Mouse (Mus musculus) limb, embryonic 14.5 days (tissue): ENCODE results near the gene E030018B13Rik. TPM values are rescaled to one million over a fixed set of nuclear protein-coding genes. Genes with fewer than 3 reads are reported as not detected.
A peak's percentile ranks its signal among the peaks of the same experiment; 100 is the strongest.

Experiments used
- ATAC-seq: fragments of 200-750 bp; cut with Nextera tagmentation; 2 replicates; pipeline ENCODE4 v1.8.0; 2017; ENCODE audit warnings: low read depth, moderate number of reproducible peaks, moderate TSS enrichment; ENCODE audit not compliant: low FRiP score
- DNase-seq: peaks from one replicate; pipeline ENCODE4 v3.0.0-alpha.2; 2015; ENCODE audit warnings: low spot score
- H3K27ac ChIP-seq: fragments of 300-500 bp; sonication (generic); replicated peaks from 2 replicates; pipeline ENCODE4 v1.5.1; 2014; ENCODE audit warnings: low read depth, mild to moderate bottlenecking, low read length, moderate library complexity, mixed read lengths
- H3K27me3 ChIP-seq: fragments of 300-500 bp; sonication (generic); 2 replicates; pipeline ENCODE4 v1.6.1; 2014; ENCODE audit warnings: low read length, mixed read lengths; ENCODE audit not compliant: control insufficient read depth, insufficient read depth
- H3K36me3 ChIP-seq: fragments of 300-500 bp; sonication (generic); 2 replicates; pipeline ENCODE4 v1.6.1; 2014; ENCODE audit warnings: mild to moderate bottlenecking, low read length, moderate library complexity, mixed read lengths; ENCODE audit not compliant: control insufficient read depth, insufficient read depth
- H3K4me1 ChIP-seq: fragments of 300-500 bp; sonication (generic); 2 replicates; pipeline ENCODE4 v1.6.1; 2014; ENCODE audit warnings: antibody characterized with exemption, low read length, mixed read lengths; ENCODE audit not compliant: control insufficient read depth, insufficient read depth
- H3K4me2 ChIP-seq: fragments of 300-500 bp; sonication (generic); replicated peaks from 2 replicates; pipeline ENCODE4 v1.6.1; 2014; ENCODE audit warnings: low read depth, mild to moderate bottlenecking, low read length, moderate library complexity; ENCODE audit not compliant: severe bottlenecking
- H3K4me3 ChIP-seq: fragments of 300-500 bp; sonication (generic); replicated peaks from 2 replicates; pipeline ENCODE4 v1.5.1; 2014; ENCODE audit warnings: low read length
- H3K9ac ChIP-seq: fragments of 300-500 bp; sonication (generic); 2 replicates; pipeline ENCODE4 v1.6.1; 2014; ENCODE audit warnings: mild to moderate bottlenecking, low read depth, low read length, moderate library complexity; ENCODE audit not compliant: severe bottlenecking
- H3K9me3 ChIP-seq: fragments of 300-500 bp; sonication (generic); 2 replicates; pipeline ENCODE4 v1.6.1; 2016; ENCODE audit warnings: low read length; ENCODE audit not compliant: control insufficient read depth
- POLR2A ChIP-seq: fragments of 200-500 bp; IDR thresholded peaks from 2 replicates; pipeline ENCODE4 v1.8.0; 2012; ENCODE audit warnings: inconsistent platforms, mild to moderate bottlenecking, moderate library complexity, borderline replicate concordance; ENCODE audit not compliant: insufficient read depth, insufficient read length; ENCODE audit errors: extremely low read depth
- WGBS: fragments of 180-500 bp; shearing (Covaris S2); extraction: QIAGEN DNeasy Blood & Tissue Kit; methylation state at CpG from one replicate; pipeline ENCODE4 v1.1.7; 2014; 5-methylcytosine and 5-hydroxymethylcytosine counted together
- polyA plus RNA-seq, 2 experiments: library from polyadenylated mRNA; depleted of rRNA in 1 of 2; stranded (reverse) in 1 of 2; unstranded in 1 of 2; fragments of >200 nt; fragmentation: Nextera tagmentation in 1 of 2; extraction: Ambion mirVana in 1 of 2; gene quantifications; 2 replicates each; pipeline versions ENCODE4 v1.2.1 to v1.2.3; 2012 to 2014

Gene E030018B13Rik
- polyA plus RNA-seq, 2 experiments = not detected

- Histone ChIP-seq H3K4me2 (no peak overlapping the region), H3K27me3 (no peaks in the 10 kb centered on the region), H3K4me3 (no peak overlapping the region), H3K27ac (no peak overlapping the region), H3K9me3 (no peaks in the 10 kb centered on the region), H3K4me1 (peaks cover 7% of the 10 kb centered on the region), H3K36me3 (no peaks in the 10 kb centered on the region), H3K9ac (no peak overlapping the region)
- DNase-seq (no peak), ATAC-seq (no peak)
- 89% methylated on average over 12 of the region's 12 CpGs for WGBS
- TF ChIP-seq POLR2A = no peak
Observed at GRCm38 (mm10) chr7:63918771-63919768, 2.4 kb downstream of the E030018B13Rik start.

GRCm38 (mm10) chr7:63921909-63922562 lies 5.4 kb downstream of the E030018B13Rik start:
- Histone ChIP-seq H3K4me3 (no peak overlapping the region), H3K36me3 (no peaks in the 10 kb centered on the region), H3K27me3 (no peaks in the 10 kb centered on the region), H3K9me3 (no peaks in the 10 kb centered on the region), H3K27ac (no peak overlapping the region), H3K4me1 (peaks cover 34% of the 10 kb centered on the region), H3K4me2 (no peak overlapping the region), H3K9ac (no peak overlapping the region)
- DNase-seq (no peak), ATAC-seq (no peak)
- no peak for TF ChIP-seq POLR2A
- whole genome bisulfite sequencing = 79% methylated on average over 8 of the region's 8 CpGs

- Histone ChIP-seq H3K9ac (no peak overlapping the region), H3K9me3 (no peaks in the 10 kb centered on the region), H3K27me3 (no peaks in the 10 kb centered on the region), H3K4me3 (no peak overlapping the region), H3K27ac (no peak overlapping the region), H3K36me3 (no peaks in the 10 kb centered on the region), H3K4me1 (peaks cover 34% of the 10 kb centered on the region), H3K4me2 (no peak overlapping the region)
- DNase-seq (no peak), ATAC-seq (no peak)
- 80% methylated on average over 2 of the region's 2 CpGs for WGBS
- TF ChIP-seq POLR2A = no peak
Observed at GRCm38 (mm10) chr7:63922571-63922970, 5.9 kb downstream of the E030018B13Rik start.

DNA sequence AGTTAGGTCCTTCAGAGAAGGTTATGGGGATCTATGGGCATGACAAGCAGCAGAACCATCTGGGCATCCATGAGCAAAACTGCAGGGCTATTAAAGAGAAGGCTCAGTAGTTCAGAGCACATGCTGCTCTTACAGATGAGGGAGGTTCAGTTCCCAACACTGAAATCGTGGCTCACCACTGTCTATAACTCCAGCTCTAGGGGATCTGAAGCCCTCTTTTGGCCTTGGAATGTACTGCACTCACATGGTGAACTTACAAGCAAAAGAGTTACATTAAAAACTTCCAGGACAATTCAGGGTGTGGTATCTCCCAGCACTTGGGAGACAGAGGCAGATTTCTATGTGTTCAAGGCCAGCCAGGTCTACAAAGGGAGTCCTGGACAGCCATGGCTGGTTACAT lies 6.3 kb downstream of the E030018B13Rik start:
- ATAC-seq (no peak), DNase-seq (no peak)
- TF ChIP-seq POLR2A = no peak
- Histone ChIP-seq H3K4me1 (peaks cover 34% of the 10 kb centered on the region), H3K36me3 (no peaks in the 10 kb centered on the region), H3K27ac (no peak overlapping the region), H3K27me3 (no peaks in the 10 kb centered on the region), H3K9ac (no peak overlapping the region), H3K4me3 (no peak overlapping the region), H3K9me3 (no peaks in the 10 kb centered on the region), H3K4me2 (no peak overlapping the region)
- WGBS = 92% methylated on average over 1 of the region's 1 CpGs

GRCm38 (mm10) chr7:63924151-63924550 lies 7.5 kb downstream of the E030018B13Rik start:
- Histone ChIP-seq H3K4me2 (peak overlapping the region; percentile 26; the same call in 1 of the 2 replicates), H3K9me3 (no peaks in the 10 kb centered on the region), H3K27me3 (no peaks in the 10 kb centered on the region), H3K27ac (peak overlapping the region; percentile 77), H3K4me3 (no peak overlapping the region), H3K36me3 (no peaks in the 10 kb centered on the region), H3K4me1 (peaks cover 34% of the 10 kb centered on the region), H3K9ac (no peak overlapping the region)
- 27% methylated on average over 1 of the region's 1 CpGs for WGBS
- peak; percentile 35; the same call in 1 of the 2 replicates for ATAC-seq
- no peak for TF ChIP-seq POLR2A
- DNase-seq = no peak
